13 mouse cellular contexts compared by ENCODE assay signal in the genomic region with DNA sequence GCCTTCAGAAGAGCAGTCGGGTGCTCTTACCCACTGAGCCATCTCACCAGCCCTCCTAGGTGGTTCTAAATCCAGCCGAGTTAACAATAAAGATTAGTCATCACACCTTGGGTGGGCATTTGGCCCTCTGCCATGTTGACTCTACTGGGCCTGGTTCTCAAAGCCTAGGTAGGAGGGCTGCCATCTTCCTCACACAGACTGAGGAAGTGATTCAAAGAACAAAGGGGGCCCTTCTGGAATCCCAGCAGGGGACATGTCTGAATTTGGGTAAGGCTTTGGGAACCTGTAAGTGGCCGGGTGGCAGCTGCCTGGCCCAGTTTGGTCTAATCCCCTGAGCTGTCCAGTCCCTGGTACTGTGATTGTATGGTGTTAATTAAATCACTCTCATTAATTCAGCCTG. TPM values are rescaled to one million over a fixed set of nuclear protein-coding genes. Genes with fewer than 3 reads are reported as not detected.
DNase-seq lines count a peak whose midpoint lies in the region; ATAC-seq lines count a peak whose summit lies in the region.
"Had no signal": no experiment of that assay in that cellular context is flagged by ENCODE, and none has a peak within 500 bp of the region (broad histone marks: within the 10 kb centered on the region; RNA-seq: fewer than 3 reads in every experiment).

No protein-coding gene starts in this region.

- no peaks in the 10 kb centered on the region for H3K36me3 ChIP-seq in heart, embryonic 14.5 days (ENCODE audit: control insufficient read depth, insufficient read depth, low read length)
- no peaks in the 10 kb centered on the region for H3K36me3 ChIP-seq in heart, embryonic 10.5 days
- H3K36me3 ChIP-seq in midbrain, embryonic 12.5 days, result no peaks in the 10 kb centered on the region
- H3K36me3 ChIP-seq in midbrain, embryonic 16.5 days (ENCODE audit: control insufficient read depth, insufficient read depth, low read length), result no peaks in the 10 kb centered on the region
- H3K36me3 ChIP-seq in forebrain, embryonic 16.5 days (ENCODE audit: control insufficient read depth, insufficient read depth), result no peaks in the 10 kb centered on the region

- no peak for ATAC-seq in heart, embryonic 14.5 days (ENCODE audit: insufficient number of reproducible peaks, insufficient read depth, low FRiP score, low read depth)
- no peak for ATAC-seq in midbrain, embryonic 12.5 days (ENCODE audit: low FRiP score, low read depth)
- ATAC-seq in midbrain, embryonic 16.5 days, result no peak
- peak; percentile 10; the same call in 1 of the 2 replicates for ATAC-seq in forebrain, embryonic 16.5 days

- H3K27me3 ChIP-seq in heart, embryonic 14.5 days (ENCODE audit: control insufficient read depth, insufficient read depth, low read length), result no peaks in the 10 kb centered on the region
- H3K27me3 ChIP-seq in heart, embryonic 10.5 days (ENCODE audit: insufficient read depth, poor library complexity, severe bottlenecking), result 0 out of 2 replicates have a peak, but pooled peaks cover 6% of the 10 kb centered on the region
- H3K27me3 ChIP-seq in midbrain, embryonic 12.5 days, result peaks cover 10% of the 10 kb centered on the region; the same call in 1 of the 2 replicates
- no peaks in the 10 kb centered on the region for H3K27me3 ChIP-seq in midbrain, embryonic 16.5 days (ENCODE audit: control insufficient read depth, insufficient read depth, low read depth, low read length)
- H3K27me3 ChIP-seq in forebrain, embryonic 16.5 days (replicated peaks; ENCODE audit: control insufficient read depth, insufficient read depth, low read length), result no peaks in the 10 kb centered on the region

- H3K9ac ChIP-seq in heart, embryonic 14.5 days (ENCODE audit: low read length), result no peak overlapping the region
- no peak overlapping the region for H3K9ac ChIP-seq in midbrain, embryonic 12.5 days (replicated peaks)
- no peak overlapping the region for H3K9ac ChIP-seq in midbrain, embryonic 16.5 days (ENCODE audit: low read depth, low read length)
- H3K9ac ChIP-seq in forebrain, embryonic 16.5 days (replicated peaks; ENCODE audit: low read depth, low read length), result no peak overlapping the region

- H3K27ac ChIP-seq in heart, embryonic 14.5 days (replicated peaks in 1 of 2; ENCODE audit: control insufficient read depth in 1 of 2, insufficient read depth in 1 of 2, low read depth in 2 of 2, low read length in 2 of 2), result peak overlapping the region; percentile 38 to 90; a peak in 3 of 4 replicates
- no peak overlapping the region; the same call in 1 of the 2 replicates for H3K27ac ChIP-seq in heart, embryonic 10.5 days
- peak overlapping the region; percentile 70 for H3K27ac ChIP-seq in midbrain, embryonic 12.5 days (replicated peaks)
- H3K27ac ChIP-seq in midbrain, embryonic 16.5 days (ENCODE audit: low read length), result no peak overlapping the region
- peak overlapping the region; percentile 99 for H3K27ac ChIP-seq in forebrain, embryonic 16.5 days (ENCODE audit: low read length)

- WGBS in heart, embryonic 14.5 days, result 51% methylated on average over 3 of the region's 3 CpGs
- WGBS in heart, embryonic 10.5 days, result 44% methylated on average over 3 of the region's 3 CpGs
- 16% methylated on average over 3 of the region's 3 CpGs for WGBS in midbrain, embryonic 12.5 days
- WGBS in midbrain, embryonic 16.5 days, result 19% methylated on average over 3 of the region's 3 CpGs
- 11% methylated on average over 3 of the region's 3 CpGs for WGBS in forebrain, embryonic 16.5 days

- DNase-seq in heart, embryonic 10.5 days (ENCODE audit: low spot score), result no peak
- peak; percentile 59 for DNase-seq in retina, embryonic 14.5 days (ENCODE audit: low spot score)
- DNase-seq in frontal cortex, postnatal 10 days (ENCODE audit: low spot score in 2 of 2), result no peak
- no peak for DNase-seq in left cerebral cortex, postnatal 36 days (ENCODE audit: low spot score in 2 of 2)
- DNase-seq: adrenal gland, postnatal 10 days; kidney, adult 2 months; liver; lung, postnatal 36 days; right cerebral cortex, postnatal 4 days had no signal

- H3K9me3 ChIP-seq in heart, embryonic 14.5 days (ENCODE audit: control insufficient read depth, low read length), result no peaks in the 10 kb centered on the region
- no peaks in the 10 kb centered on the region for H3K9me3 ChIP-seq in heart, embryonic 10.5 days
- no peaks in the 10 kb centered on the region for H3K9me3 ChIP-seq in midbrain, embryonic 12.5 days
- no peaks in the 10 kb centered on the region for H3K9me3 ChIP-seq in midbrain, embryonic 16.5 days (replicated peaks; ENCODE audit: control insufficient read depth, low read length, poor library complexity, severe bottlenecking)
- no peaks in the 10 kb centered on the region for H3K9me3 ChIP-seq in forebrain, embryonic 16.5 days (ENCODE audit: control insufficient read depth, low read length)

- H3K4me1 ChIP-seq in heart, embryonic 14.5 days (ENCODE audit: control insufficient read depth in 2 of 2, insufficient read depth in 2 of 2, low read length in 2 of 2), result peaks cover 10 to 17% of the 10 kb centered on the region in 2 experiments; a peak in 2 of 4 replicates
- peaks cover 24% of the 10 kb centered on the region for H3K4me1 ChIP-seq in heart, embryonic 10.5 days
- H3K4me1 ChIP-seq in midbrain, embryonic 12.5 days, result peaks cover 30% of the 10 kb centered on the region
- H3K4me1 ChIP-seq in midbrain, embryonic 16.5 days (ENCODE audit: control insufficient read depth, insufficient read depth, low read length), result peaks cover 18% of the 10 kb centered on the region
- H3K4me1 ChIP-seq in forebrain, embryonic 16.5 days (replicated peaks; ENCODE audit: control insufficient read depth, insufficient read depth, low read length), result peaks cover 29% of the 10 kb centered on the region

- H3K4me2 ChIP-seq in heart, embryonic 14.5 days (ENCODE audit: low read length), result no peak overlapping the region
- no peak overlapping the region for H3K4me2 ChIP-seq in midbrain, embryonic 12.5 days (replicated peaks)
- H3K4me2 ChIP-seq in midbrain, embryonic 16.5 days (ENCODE audit: low read length), result no peak overlapping the region
- no peak overlapping the region for H3K4me2 ChIP-seq in forebrain, embryonic 16.5 days (ENCODE audit: low read length)

- intact Hi-C loops in left cerebral cortex, postnatal 36 days (cut with DNase I), result loop anchor here (10.0 kb wide), 2 partner anchors 777 to 1007 kb away; no protein-coding TSS in a partner anchor

- no peak overlapping the region for H3K4me3 ChIP-seq in heart, embryonic 14.5 days (ENCODE audit: control insufficient read depth in 1 of 2, insufficient read depth in 1 of 2, low read depth in 1 of 2, low read length in 2 of 2)
- no peak overlapping the region for H3K4me3 ChIP-seq in heart, embryonic 10.5 days
- no peak overlapping the region for H3K4me3 ChIP-seq in midbrain, embryonic 12.5 days
- H3K4me3 ChIP-seq in midbrain, embryonic 16.5 days (ENCODE audit: low read depth, low read length), result no peak overlapping the region
- H3K4me3 ChIP-seq in forebrain, embryonic 16.5 days (replicated peaks; ENCODE audit: low read length), result no peak overlapping the region

RNA-seq across cellular contexts. Expression of gene Enc1, which starts 3.2 kb away (rescaled TPM):
- 3.5 and 5.1 TPM in 2 replicates for polyA plus RNA-seq in heart, embryonic 14.5 days (2014; fragmentation: Nextera tagmentation; extraction: Ambion mirVana)
- polyA plus RNA-seq in heart, embryonic 10.5 days (2016; fragmentation: Nextera tagmentation; extraction: Ambion mirVana), result 3.9 and 4.2 TPM in 2 replicates
- polyA plus RNA-seq in midbrain, embryonic 12.5 days (2016; fragmentation: Nextera tagmentation; extraction: Ambion mirVana), result 21.9 and 22.0 TPM in 2 replicates
- 103 and 119 TPM in 2 replicates for polyA plus RNA-seq in midbrain, embryonic 16.5 days (2015; fragmentation: Nextera tagmentation; extraction: Ambion mirVana)
- polyA plus RNA-seq in forebrain, embryonic 16.5 days (2015; fragmentation: Nextera tagmentation; extraction: Ambion mirVana), result 133 and 143 TPM in 2 replicates
- total RNA-seq in left cerebral cortex, postnatal 36 days (2021), result 100 to 1,000 TPM; 570 to 627 TPM

RNA-seq across cellular contexts. Expression of gene Hexb, which starts 39.5 kb away (rescaled TPM):
- polyA plus RNA-seq in heart, embryonic 14.5 days (2014; fragmentation: Nextera tagmentation; extraction: Ambion mirVana), result 38.3 and 39.1 TPM in 2 replicates
- 23.3 and 24.9 TPM in 2 replicates for polyA plus RNA-seq in heart, embryonic 10.5 days (2016; fragmentation: Nextera tagmentation; extraction: Ambion mirVana)
- polyA plus RNA-seq in midbrain, embryonic 12.5 days (2016; fragmentation: Nextera tagmentation; extraction: Ambion mirVana), result 23.8 and 24.2 TPM in 2 replicates
- polyA plus RNA-seq in midbrain, embryonic 16.5 days (2015; fragmentation: Nextera tagmentation; extraction: Ambion mirVana), result 40.3 and 49.8 TPM in 2 replicates
- 32.8 and 38.7 TPM in 2 replicates for polyA plus RNA-seq in forebrain, embryonic 16.5 days (2015; fragmentation: Nextera tagmentation; extraction: Ambion mirVana)
- 100 to 1,000 TPM; 111 to 119 TPM for total RNA-seq in left cerebral cortex, postnatal 36 days (2021)

Comparison
In these comparisons a context has a peak if more than half of its experiments do, and no peak if none do; other contexts are left out.
1. H3K27ac ChIP-seq: peak in heart, embryonic 14.5 days (2 of 2), midbrain, embryonic 12.5 days (single experiment) and forebrain, embryonic 16.5 days (single experiment); none in heart, embryonic 10.5 days (single experiment) and midbrain, embryonic 16.5 days (single experiment).